Mouse (Mus musculus): ENCODE results near the gene Prkar2b.

The Prkar2b gene

GRCm38 (mm10) chr12:32060247-32061089 is 628 bp downstream of the Prkar2b start:
- DNase-seq (ENCODE audit: low read depth in 2 of 2, low spot score in 2 of 2), result no peak

DNA sequence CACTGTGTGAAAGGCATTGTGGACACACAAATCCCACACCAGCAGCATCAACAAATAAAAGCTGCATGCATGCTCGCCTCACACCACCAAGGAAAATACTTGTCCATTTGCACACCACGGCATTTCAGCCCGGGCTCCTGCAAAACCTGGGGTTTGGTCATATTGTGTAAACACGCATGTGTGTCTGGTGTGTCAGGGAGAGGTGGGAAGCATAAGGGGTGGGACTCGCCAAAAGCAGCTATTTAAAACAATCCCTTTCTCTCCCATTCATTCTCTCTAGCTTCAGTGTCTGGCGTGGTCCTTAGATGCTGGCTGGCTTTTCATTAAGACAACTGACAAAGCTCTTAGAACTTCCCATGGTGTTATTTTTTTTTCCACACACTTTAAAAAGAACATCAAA is 1.4 kb downstream of the Prkar2b start:
- DNase-seq (ENCODE audit: low read depth in 2 of 2, low spot score in 2 of 2), result no peak

DNA sequence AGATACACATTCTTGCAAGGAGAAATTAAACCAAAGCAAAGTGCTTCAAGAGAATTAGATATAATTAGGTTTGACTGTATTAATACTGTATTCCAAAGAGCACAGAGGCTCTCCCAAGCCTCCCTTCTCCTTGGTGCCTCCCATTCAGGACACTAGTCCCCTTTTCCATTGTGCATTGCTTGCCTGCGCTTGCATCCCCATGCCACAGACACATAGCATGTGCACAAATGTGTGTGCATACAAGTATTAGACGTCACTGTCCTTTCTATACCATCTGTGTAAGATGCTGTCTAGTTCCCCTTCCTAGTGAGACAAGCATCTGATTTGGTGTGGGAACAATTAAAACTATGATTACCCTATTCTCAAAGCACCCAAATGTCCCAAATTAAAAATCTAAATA is 2.0 kb downstream of the Prkar2b start:
- DNase-seq (ENCODE audit: low read depth in 2 of 2, low spot score in 2 of 2), result no peak

GRCm38 (mm10) chr12:32057461-32058199 is 3.5 kb downstream of the Prkar2b start:
- DNase-seq (ENCODE audit: low read depth in 2 of 2, low spot score in 2 of 2), result no peak

GRCm38 (mm10) chr12:32055797-32056196 is 5.3 kb downstream of the Prkar2b start:
- DNase-seq (ENCODE audit: low read depth in 2 of 2, low spot score in 2 of 2), result no peak

DNA sequence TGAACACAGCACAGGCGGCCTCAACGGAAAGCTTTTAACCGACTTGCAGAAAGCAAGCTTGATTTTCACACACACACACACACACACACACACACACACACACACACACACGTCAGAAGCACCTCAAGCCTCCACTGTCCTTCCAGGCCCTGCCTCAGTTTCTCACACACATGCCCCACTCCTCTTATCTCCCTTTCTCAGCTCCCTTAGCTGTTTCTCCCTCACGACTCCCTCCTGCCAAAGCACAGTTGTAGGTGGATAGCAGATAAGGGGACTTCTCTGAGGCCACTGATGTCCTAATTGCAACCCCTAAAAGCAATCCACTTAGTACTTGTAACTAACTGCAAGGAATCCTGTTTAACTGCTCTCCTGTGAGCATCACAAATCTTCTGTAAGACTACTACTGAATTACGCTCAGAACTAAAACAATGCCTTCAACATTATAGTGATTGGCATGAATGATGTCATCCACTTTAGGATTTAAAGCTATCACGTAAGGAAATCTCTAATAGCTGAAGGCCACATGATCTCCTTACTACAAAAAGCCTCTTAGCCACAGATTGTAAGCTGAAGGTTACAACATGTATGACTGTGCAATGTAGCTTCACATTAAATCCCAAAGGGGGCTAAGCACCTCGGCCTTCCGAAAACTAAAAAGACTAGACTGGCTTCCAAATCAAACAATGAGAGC is 6.5 kb downstream of the Prkar2b start:
- no peak for DNase-seq (ENCODE audit: low read depth in 2 of 2, low spot score in 2 of 2)

GRCm38 (mm10) chr12:32053637-32054366 is 7.3 kb downstream of the Prkar2b start:
- no peak for DNase-seq (ENCODE audit: low read depth in 2 of 2, low spot score in 2 of 2)

DNA sequence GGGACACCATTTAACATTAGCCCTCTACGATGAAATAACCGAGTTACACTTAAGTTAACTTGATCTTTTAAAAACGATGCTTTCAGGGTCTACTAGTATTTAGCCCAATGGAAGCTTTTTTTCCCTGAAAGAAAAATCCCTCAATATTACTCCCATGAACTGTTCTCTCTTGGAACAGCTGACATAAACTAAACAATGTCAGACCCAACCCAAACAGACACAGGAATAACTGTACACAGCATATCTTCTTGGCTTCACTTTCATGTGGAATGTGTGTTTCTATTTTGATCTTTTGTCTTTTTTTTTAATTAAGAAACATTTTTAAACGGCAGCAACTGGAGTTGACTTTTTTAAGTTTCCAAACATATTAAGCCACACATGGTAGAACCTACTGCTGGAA is 8.2 kb downstream of the Prkar2b start:
- no peak for DNase-seq (ENCODE audit: low read depth in 2 of 2, low spot score in 2 of 2)

DNA sequence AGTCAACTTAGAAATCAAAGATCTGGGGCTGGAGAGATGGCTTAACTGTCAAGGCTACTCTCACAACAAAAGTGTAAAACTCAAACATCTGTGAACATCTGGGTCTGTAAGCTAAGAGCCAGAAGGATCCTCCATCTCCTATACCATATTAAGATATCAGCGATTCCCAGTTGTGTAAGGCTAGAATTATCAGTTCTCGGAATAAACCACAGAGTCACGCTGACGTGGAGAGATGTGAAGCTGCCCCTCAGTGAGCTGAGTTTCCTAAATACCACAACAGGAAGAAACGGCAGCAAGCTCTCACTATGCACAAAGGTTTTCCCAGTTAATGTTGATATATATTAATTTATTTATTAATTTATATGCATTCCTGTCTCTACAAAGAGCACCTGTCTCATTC is 10.9 kb downstream of the Prkar2b start:
- DNase-seq (ENCODE audit: low read depth in 2 of 2, low spot score in 2 of 2), result no peak

DNA sequence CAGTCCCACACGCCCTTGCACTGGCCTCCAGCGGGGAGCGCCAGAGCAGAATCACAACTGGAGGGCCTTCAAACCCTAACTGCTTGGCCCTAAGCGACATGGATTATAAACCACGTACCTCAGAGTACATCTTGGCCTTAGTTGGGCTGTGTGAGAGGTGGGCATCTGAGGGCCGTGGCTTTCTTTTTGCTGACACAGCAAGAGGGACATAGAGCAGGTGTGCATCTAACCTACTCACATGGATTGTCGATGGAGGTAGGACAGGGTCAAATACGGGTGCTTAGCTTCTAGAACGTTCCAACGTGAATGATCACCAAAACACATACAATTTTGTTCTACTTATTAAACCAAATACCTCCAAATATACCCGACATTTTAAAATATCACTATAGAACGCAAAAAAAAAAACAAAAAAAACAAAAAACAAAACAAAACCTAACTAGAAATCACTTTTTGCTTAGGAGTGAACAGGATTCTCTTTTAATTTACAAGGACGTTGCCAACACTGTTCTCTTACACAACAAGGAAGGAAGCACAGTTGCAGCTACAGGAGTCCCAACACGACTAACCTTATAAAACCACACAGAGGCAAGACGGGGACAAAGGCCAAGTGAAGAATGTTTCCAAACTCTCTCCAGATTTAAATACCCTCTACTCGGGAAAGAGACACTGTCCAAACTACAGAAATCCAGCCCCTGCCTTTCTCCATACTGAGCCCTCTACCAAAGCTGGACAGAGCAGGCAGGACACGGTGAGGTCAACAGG is 15.3 kb downstream of the Prkar2b start:
- DNase-seq (ENCODE audit: low read depth in 2 of 2, low spot score in 2 of 2), result no peak

- no peak for DNase-seq (ENCODE audit: low read depth in 2 of 2, low spot score in 2 of 2)
Measured at GRCm38 (mm10) chr12:32044487-32045134, 16.5 kb downstream of the Prkar2b start.

DNA sequence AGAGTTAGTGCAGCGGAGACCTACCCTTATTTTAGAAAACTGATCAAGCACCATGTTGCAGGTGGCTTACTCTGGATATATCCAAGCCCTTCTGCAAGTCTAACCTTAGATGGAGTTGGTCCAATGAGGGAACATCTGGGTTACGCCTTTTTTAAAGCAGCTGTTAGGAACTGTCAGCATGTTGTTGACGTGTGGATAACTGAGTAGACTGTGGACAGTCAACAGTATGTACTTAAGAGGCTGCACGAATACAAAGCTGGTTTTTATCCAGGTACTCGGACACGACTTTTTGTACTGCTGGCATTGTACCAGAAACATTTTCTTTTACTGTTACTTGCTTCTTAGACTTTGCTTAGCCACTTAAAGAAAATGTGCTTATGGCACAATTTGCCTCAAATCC is 27.6 kb downstream of the Prkar2b start:
- no peak for DNase-seq (ENCODE audit: low read depth in 2 of 2, low spot score in 2 of 2)

DNA sequence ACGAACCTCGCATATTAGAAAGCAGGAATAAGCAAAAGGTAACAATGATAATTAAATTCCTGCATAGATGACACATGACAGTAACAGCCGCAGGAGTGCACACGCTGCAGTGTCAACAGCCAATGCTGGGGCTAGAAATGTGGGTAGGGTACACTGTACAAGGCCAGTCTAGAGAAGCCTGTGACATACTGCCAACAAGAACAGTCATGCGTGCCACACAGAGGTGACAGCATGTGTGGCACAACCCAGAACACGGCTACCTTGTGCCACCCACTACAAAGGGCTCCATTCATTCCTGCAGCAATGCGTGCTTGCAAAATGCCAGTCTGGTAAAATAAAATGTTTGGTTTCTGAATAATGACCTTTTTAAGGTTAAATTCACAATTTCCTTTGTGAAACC is 28.2 kb downstream of the Prkar2b start:
- no peak for DNase-seq (ENCODE audit: low read depth in 2 of 2, low spot score in 2 of 2)

DNA sequence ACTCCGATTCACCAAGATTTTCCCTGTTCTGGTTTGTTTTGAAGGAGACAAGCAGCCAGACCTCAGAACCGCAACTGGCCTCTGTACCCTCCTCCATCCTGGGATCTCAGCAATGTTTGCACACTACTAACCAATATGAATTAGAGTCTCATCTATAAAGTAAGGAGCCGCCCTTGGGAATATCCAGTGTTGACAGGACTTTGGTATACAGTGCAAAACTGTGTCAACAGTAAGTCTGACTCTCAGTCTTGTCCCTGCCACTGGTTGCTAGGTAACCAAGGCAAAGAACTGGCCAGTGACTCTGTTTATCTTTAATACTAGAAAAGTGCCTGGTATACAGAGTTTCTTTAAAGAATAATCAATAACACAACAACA is 42.7 kb downstream of the Prkar2b start:
- no peak for DNase-seq (ENCODE audit: low read depth in 2 of 2, low spot score in 2 of 2)

DNA sequence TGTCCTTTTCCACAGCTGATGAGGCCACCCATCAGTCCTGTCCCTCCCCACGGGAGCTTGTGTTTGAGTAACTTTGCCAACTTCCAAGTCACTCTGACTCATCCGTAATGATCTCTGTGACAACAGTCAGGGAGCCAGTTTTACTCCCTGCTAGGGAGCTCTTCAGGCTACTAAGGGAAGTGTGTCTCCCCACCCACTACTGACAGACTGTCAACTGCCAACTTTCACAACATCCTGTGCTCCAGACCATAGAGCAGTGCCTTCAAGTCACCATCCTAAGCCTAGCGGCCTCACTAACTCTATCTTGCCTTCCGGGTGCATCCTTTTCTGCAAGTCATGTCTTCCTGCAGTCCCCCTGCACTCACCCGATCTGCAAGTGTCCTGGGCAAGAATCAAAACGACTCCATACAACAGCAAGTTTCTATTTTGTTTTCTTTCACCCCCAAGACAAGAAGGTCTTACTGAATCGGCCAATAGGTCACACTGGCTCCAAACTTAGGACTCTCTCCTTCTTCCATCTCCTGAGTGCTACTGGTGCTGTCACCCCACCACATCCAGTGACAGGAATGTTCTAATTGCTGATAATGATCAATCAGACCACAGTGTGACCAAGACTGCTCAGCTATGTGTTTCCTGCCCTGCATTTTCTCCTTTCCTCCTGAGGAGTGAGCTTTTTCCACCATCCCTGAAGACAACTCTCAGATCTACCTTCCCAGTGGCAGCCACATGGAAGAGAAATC is 43.3 kb downstream of the Prkar2b start:
- DNase-seq (ENCODE audit: low read depth in 2 of 2, low spot score in 2 of 2), result no peak

DNA sequence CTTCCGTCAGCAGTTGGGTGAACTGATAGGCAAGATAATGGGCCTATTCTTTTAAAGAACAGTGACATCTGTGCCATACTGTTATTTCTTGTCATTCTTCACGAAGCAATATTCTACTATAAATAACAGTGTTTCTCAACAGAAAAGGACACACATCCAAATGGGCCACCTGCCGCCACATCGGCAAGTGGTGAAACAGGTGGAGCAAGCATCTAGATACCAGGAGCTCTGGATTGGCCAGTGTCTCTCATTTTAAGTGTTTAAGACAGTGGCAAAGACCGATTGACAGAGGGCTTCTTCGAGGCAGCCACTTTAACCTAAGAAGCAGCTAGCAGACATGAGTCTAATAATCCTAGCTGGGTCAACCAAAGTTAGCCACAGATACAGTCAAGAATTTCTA is 44.6 kb downstream of the Prkar2b start:
- DNase-seq (ENCODE audit: low read depth in 2 of 2, low spot score in 2 of 2), result no peak

GRCm38 (mm10) chr12:32015268-32015769 is 45.8 kb downstream of the Prkar2b start:
- no peak for DNase-seq (ENCODE audit: low read depth in 2 of 2, low spot score in 2 of 2)

DNA sequence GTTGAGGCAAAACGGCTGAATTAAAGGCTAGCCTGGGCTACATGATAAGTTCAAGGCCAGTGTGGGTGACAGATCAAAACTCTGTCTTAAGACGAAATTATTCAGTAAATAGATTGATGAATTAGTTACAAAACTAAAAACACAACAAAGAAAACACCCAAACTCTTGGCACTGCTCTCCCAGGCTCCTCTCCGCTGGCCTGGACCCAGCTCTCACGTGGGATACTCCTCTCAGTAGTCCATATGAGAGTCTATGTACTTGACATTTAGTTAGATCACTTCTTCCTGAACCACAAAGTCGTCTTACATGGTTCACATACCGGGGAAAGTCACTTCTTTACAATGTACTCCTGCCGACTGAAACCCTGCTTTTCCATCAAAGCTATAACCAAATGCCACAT is 46.3 kb downstream of the Prkar2b start:
- no peak for DNase-seq (ENCODE audit: low read depth in 2 of 2, low spot score in 2 of 2)

DNA sequence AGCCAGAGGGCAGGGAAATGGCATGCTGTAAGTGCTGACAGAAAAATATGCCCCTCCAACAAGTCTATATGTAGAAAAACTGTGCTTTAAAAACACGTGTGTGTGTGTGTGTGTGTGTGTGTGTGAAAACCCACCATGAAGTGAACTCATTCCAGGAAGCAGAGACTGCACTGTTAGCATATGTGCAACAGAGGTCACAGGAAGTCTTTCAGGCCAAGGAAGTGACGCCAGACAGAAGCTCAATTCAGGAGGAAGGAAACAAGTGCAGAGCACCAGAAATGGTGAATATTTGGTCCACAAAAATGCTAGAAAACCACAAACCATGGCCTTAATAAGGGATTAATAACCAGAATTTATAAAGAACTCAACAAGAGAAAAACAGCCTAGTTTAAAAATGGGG is 48.9 kb downstream of the Prkar2b start:
- no peak for DNase-seq (ENCODE audit: low read depth in 2 of 2, low spot score in 2 of 2)
